ENCODE assay signal across 21 mouse cellular contexts in the genomic region with DNA sequence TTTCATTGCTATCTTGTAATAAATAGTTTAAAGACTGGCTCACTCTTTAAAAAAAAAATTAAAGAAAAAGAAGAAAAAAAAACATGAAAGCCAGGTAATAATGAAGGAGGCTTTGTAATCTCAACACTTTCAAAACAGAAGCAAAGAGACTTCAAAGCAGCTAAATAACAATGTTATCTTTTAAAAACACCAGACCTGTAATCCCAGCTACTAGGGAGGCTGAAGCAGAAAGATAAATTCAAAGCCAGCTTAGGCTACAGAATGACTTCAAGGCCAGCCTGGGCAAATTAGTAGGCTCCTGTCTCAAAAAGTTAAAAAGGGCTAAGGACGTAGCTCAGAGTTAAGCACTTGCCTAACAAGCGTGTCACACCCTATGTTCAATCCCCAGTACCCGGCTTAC. TPM values are rescaled to one million over a fixed set of nuclear protein-coding genes. Genes with fewer than 3 reads are reported as not detected.
DNase-seq lines count a peak whose midpoint lies in the region; ATAC-seq and TF ChIP-seq lines count a peak whose summit lies in the region.
"Had no signal": no experiment of that assay in that cellular context is flagged by ENCODE, and none has a peak within 500 bp of the region (broad histone marks: within the 10 kb centered on the region; RNA-seq: fewer than 3 reads in every experiment).

No protein-coding gene starts in this region.

- H3K27ac ChIP-seq in liver, embryonic 11.5 days (ENCODE audit: low read depth, low read length): no peak overlapping the region
- no peak overlapping the region for H3K27ac ChIP-seq in liver, postnatal 0 days (ENCODE audit: low read depth)
- no peak overlapping the region for H3K27ac ChIP-seq in liver, embryonic 16.5 days (ENCODE audit: low read length)
- H3K27ac ChIP-seq: embryonic facial prominence, embryonic 10.5 days; forebrain, embryonic 13.5 days; heart, adult 2 months; hindbrain, embryonic 15.5 days had no signal

- no peak overlapping the region for H3K4me3 ChIP-seq in liver, embryonic 11.5 days (ENCODE audit: low read depth, low read length)
- H3K4me3 ChIP-seq in liver, postnatal 0 days (ENCODE audit: low read depth, low read length): no peak overlapping the region
- H3K4me3 ChIP-seq in G1E (ENCODE audit: low read depth, low read length): peak overlapping the region; percentile 1; the same call in 1 of the 2 replicates
- H3K4me3 ChIP-seq in liver, embryonic 16.5 days (ENCODE audit: low read depth, low read length): no peak overlapping the region
- H3K4me3 ChIP-seq: embryonic facial prominence, embryonic 10.5 days; forebrain, embryonic 13.5 days; heart, adult 2 months; hindbrain, embryonic 15.5 days had no signal

- H3K27me3 ChIP-seq in liver, embryonic 11.5 days (replicated peaks; ENCODE audit: control insufficient read depth, insufficient read depth, low read length): no peaks in the 10 kb centered on the region
- no peaks in the 10 kb centered on the region for H3K27me3 ChIP-seq in liver, postnatal 0 days (ENCODE audit: insufficient read depth, low read length)
- H3K27me3 ChIP-seq in G1E (ENCODE audit: insufficient read depth, low read length): no peaks in the 10 kb centered on the region
- no peaks in the 10 kb centered on the region for H3K27me3 ChIP-seq in liver, embryonic 16.5 days (ENCODE audit: control insufficient read depth, insufficient read depth, low read depth, low read length)
- H3K27me3 ChIP-seq: CH12.LX; forebrain, embryonic 13.5 days; hindbrain, embryonic 15.5 days had no signal

- H3K4me1 ChIP-seq in liver, embryonic 11.5 days (replicated peaks; ENCODE audit: control insufficient read depth, insufficient read depth, low read length): peaks cover 30% of the 10 kb centered on the region
- H3K4me1 ChIP-seq in liver, postnatal 0 days (ENCODE audit: insufficient read depth): peaks cover 7% of the 10 kb centered on the region
- H3K4me1 ChIP-seq in G1E (ENCODE audit: insufficient read depth, low read depth, low read length): peaks cover 58% of the 10 kb centered on the region
- peaks cover 20% of the 10 kb centered on the region for H3K4me1 ChIP-seq in liver, embryonic 16.5 days (ENCODE audit: control insufficient read depth, low read depth, low read length)

- no peak for TF ChIP-seq EP300 in liver, postnatal 0 days (IDR thresholded peaks at IDR 0.05; ENCODE audit: low read depth)

- WGBS in liver, embryonic 11.5 days: 57% methylated on average over 3 of the region's 3 CpGs
- WGBS in liver, postnatal 0 days (ENCODE audit: insufficient replicate concordance): 55% methylated on average over 3 of the region's 3 CpGs
- 39% methylated on average over 3 of the region's 3 CpGs for WGBS in liver, embryonic 16.5 days (ENCODE audit: insufficient replicate concordance)

- no peaks in the 10 kb centered on the region for H3K9me3 ChIP-seq in liver, embryonic 11.5 days (ENCODE audit: control insufficient read depth, low read length)
- H3K9me3 ChIP-seq in liver, postnatal 0 days (ENCODE audit: low read length): no peaks in the 10 kb centered on the region
- H3K9me3 ChIP-seq in G1E (replicated peaks): no peaks in the 10 kb centered on the region
- H3K9me3 ChIP-seq in liver, embryonic 16.5 days (replicated peaks; ENCODE audit: control insufficient read depth, low read length): no peaks in the 10 kb centered on the region
- H3K9me3 ChIP-seq: embryonic facial prominence, embryonic 10.5 days; forebrain, embryonic 13.5 days; hindbrain, embryonic 15.5 days had no signal

- DNase-seq in liver, embryonic 11.5 days (ENCODE audit: low spot score): no peak
- DNase-seq in liver, postnatal 0 days: no peak
- DNase-seq in G1E (ENCODE audit: low spot score): no peak
- peak; percentile 44 for DNase-seq in c-Kit-positive CD71-positive TER-119-negative erythroid progenitor cells, embryonic 14.5 days (ENCODE audit: low read depth)
- DNase-seq in layer of hippocampus, postnatal 10 days (ENCODE audit: low spot score in 2 of 2): no peak
- DNase-seq: adrenal gland, adult 8-10 months; adrenal gland, postnatal 36 days; cerebellum, adult 18-20 months; cerebellum, adult 9-11 months; cerebellum, postnatal 36 days; forebrain, postnatal 0 days; gastrocnemius, postnatal 14 days; heart, adult 2 months; heart, postnatal 36 days had no signal

- peak; percentile 56 for ATAC-seq in liver, embryonic 11.5 days (replicated peaks; ENCODE audit: low FRiP score)
- no peak for ATAC-seq in liver, postnatal 0 days
- ATAC-seq in G1E (ENCODE audit: extremely low read depth, insufficient number of reproducible peaks, low FRiP score, poor library complexity, severe bottlenecking): peak; percentile 59
- ATAC-seq in liver, embryonic 16.5 days (ENCODE audit: low read depth): 0 out of 2 replicates have a peak, but pooled peaks have one; percentile 13
- no peak for ATAC-seq in cerebellum, adult (ENCODE audit: insufficient number of reproducible peaks, low FRiP score, low TSS enrichment)
- ATAC-seq: forebrain, embryonic 13.5 days; forebrain, postnatal 0 days had no signal

- H3K36me3 ChIP-seq in liver, embryonic 11.5 days (ENCODE audit: control insufficient read depth, insufficient read depth, low read length): peaks cover 23% of the 10 kb centered on the region
- peaks cover 17% of the 10 kb centered on the region for H3K36me3 ChIP-seq in liver, postnatal 0 days (replicated peaks; ENCODE audit: insufficient read depth, low read length)
- H3K36me3 ChIP-seq in G1E (replicated peaks): peaks cover 92% of the 10 kb centered on the region
- peaks cover 7% of the 10 kb centered on the region for H3K36me3 ChIP-seq in liver, embryonic 16.5 days (ENCODE audit: control insufficient read depth, insufficient read depth)

- no peak overlapping the region for H3K9ac ChIP-seq in liver, embryonic 11.5 days (ENCODE audit: low read depth, low read length)
- H3K9ac ChIP-seq in liver, postnatal 0 days (replicated peaks): no peak overlapping the region
- H3K9ac ChIP-seq in liver, embryonic 16.5 days (ENCODE audit: low read depth, low read length): no peak overlapping the region
- H3K9ac ChIP-seq: forebrain, embryonic 13.5 days; forebrain, postnatal 0 days; hindbrain, embryonic 15.5 days had no signal

- no peak for TF ChIP-seq CTCF in liver, postnatal 0 days (IDR thresholded peaks at IDR 0.05; ENCODE audit: low read depth)
- no peak for TF ChIP-seq CTCF in G1E (IDR thresholded peaks at IDR 0.05; ENCODE audit: low read depth, low read length)

- H3K4me2 ChIP-seq in liver, embryonic 11.5 days: no peak overlapping the region
- no peak overlapping the region for H3K4me2 ChIP-seq in liver, postnatal 0 days (ENCODE audit: low read depth, low read length)
- no peak overlapping the region for H3K4me2 ChIP-seq in liver, embryonic 16.5 days (ENCODE audit: low read depth, low read length)
- H3K4me2 ChIP-seq: forebrain, embryonic 13.5 days; heart, embryonic 11.5 days; hindbrain, embryonic 15.5 days had no signal

RNA-seq across cellular contexts. Expression of a gene that starts 11.5 kb away (rescaled TPM):
- 49.2 TPM in 2 replicates for polyA plus RNA-seq in liver, embryonic 11.5 days (2014; fragmentation: Nextera tagmentation; extraction: Ambion mirVana)
- polyA plus RNA-seq in liver, postnatal 0 days (2015; fragmentation: Nextera tagmentation; extraction: Ambion mirVana): 9.2 and 9.7 TPM in 2 replicates
- total RNA-seq in G1E (2014; fragmentation: Nextera tagmentation) (109 and 129 TPM in 2 replicates), G1E (2017) (58.4 and 64.2 TPM in 2 replicates)
- 1.4 and 2.0 TPM in 2 replicates for polyA plus RNA-seq in G1E (2012)
- 12.0 and 13.5 TPM in 2 replicates for polyA plus RNA-seq in liver, embryonic 16.5 days (2015; fragmentation: Nextera tagmentation; extraction: Ambion mirVana)
- 10 to 100 TPM; 60.2 to 63.5 TPM for total RNA-seq in layer of hippocampus, postnatal 10 days (2021)

RNA-seq across cellular contexts. Expression of a gene that starts 17.1 kb away (rescaled TPM):
- 14.9 and 15.3 TPM in 2 replicates for polyA plus RNA-seq in liver, embryonic 11.5 days (2014; fragmentation: Nextera tagmentation; extraction: Ambion mirVana)
- 4.5 and 4.8 TPM in 2 replicates for polyA plus RNA-seq in liver, postnatal 0 days (2015; fragmentation: Nextera tagmentation; extraction: Ambion mirVana)
- total RNA-seq in G1E (2014; fragmentation: Nextera tagmentation) (43.1 and 46.0 TPM in 2 replicates), G1E (2017) (17.2 and 22.2 TPM in 2 replicates)
- polyA plus RNA-seq in G1E (2012): 2.4 and 4.1 TPM in 2 replicates
- polyA plus RNA-seq in liver, embryonic 16.5 days (2015; fragmentation: Nextera tagmentation; extraction: Ambion mirVana): 6.4 and 8.4 TPM in 2 replicates
- total RNA-seq in layer of hippocampus, postnatal 10 days (2021): 10 to 100 TPM; 34.1 to 36.8 TPM

RNA-seq across cellular contexts. Expression of a gene that starts 49.7 kb away (rescaled TPM):
- polyA plus RNA-seq in liver, embryonic 11.5 days (2014; fragmentation: Nextera tagmentation; extraction: Ambion mirVana): 15.1 and 16.4 TPM in 2 replicates
- polyA plus RNA-seq in liver, postnatal 0 days (2015; fragmentation: Nextera tagmentation; extraction: Ambion mirVana): 2.8 and 3.3 TPM in 2 replicates
- total RNA-seq in G1E (2014; fragmentation: Nextera tagmentation) (26.8 and 30.0 TPM in 2 replicates), G1E (2017) (24.1 and 31.4 TPM in 2 replicates)
- 0.28 and 0.31 TPM in 2 replicates for polyA plus RNA-seq in G1E (2012)
- 3.8 and 4.7 TPM in 2 replicates for polyA plus RNA-seq in liver, embryonic 16.5 days (2015; fragmentation: Nextera tagmentation; extraction: Ambion mirVana)
- 10 to 100 TPM; 31.6 to 35.6 TPM for total RNA-seq in layer of hippocampus, postnatal 10 days (2021)

Comparison
In these comparisons a context has a peak if more than half of its experiments do, and no peak if none do; other contexts are left out.
1. ATAC-seq: peak in liver, embryonic 11.5 days (single experiment), G1E (single experiment) and liver, embryonic 16.5 days (single experiment); none in liver, postnatal 0 days (single experiment) and cerebellum, adult (single experiment).